Mouse (Mus musculus) cerebellum, adult 2 months (tissue): ENCODE measurements around the gene Kdm5b. TPM values are rescaled to one million over a fixed set of nuclear protein-coding genes. Genes with fewer than 3 reads are reported as not detected.

Experiments
- DNase-seq, 2 experiments: peaks; one replicate each; pipeline ENCODE4 v3.0.0; 2021
- H3K27ac ChIP-seq: fragments of 200-500 bp; 2 replicates; pipeline ENCODE4 v1.5.1; 2012; ENCODE audit warnings: low read length, control low read depth, inconsistent platforms; ENCODE audit not compliant: insufficient read depth
- H3K27me3 ChIP-seq: fragments of 200-500 bp; 2 replicates; pipeline ENCODE4 v1.6.1; 2012; ENCODE audit warnings: inconsistent platforms, mild to moderate bottlenecking, low read length, moderate library complexity; ENCODE audit not compliant: control insufficient read depth, insufficient read depth
- H3K4me1 ChIP-seq: fragments of 200-500 bp; 2 replicates; pipeline ENCODE4 v1.6.1; 2011; ENCODE audit warnings: low read length; ENCODE audit not compliant: control insufficient read depth, insufficient read depth
- H3K4me3 ChIP-seq: fragments of 200-500 bp; replicated peaks from 2 replicates; pipeline ENCODE3; 2011; ENCODE audit warnings: mild to moderate bottlenecking, low read depth, low read length, control low read depth; ENCODE audit not compliant: insufficient read depth
- CTCF ChIP-seq: fragments of 200-500 bp; IDR thresholded peaks from 2 replicates; pipeline ENCODE4 v1.5.1; 2011; ENCODE audit warnings: low read depth, mild to moderate bottlenecking, control low read depth, low read length, moderate library complexity, borderline replicate concordance; ENCODE audit not compliant: insufficient read depth
- POLR2A ChIP-seq: fragments of 200-500 bp; IDR thresholded peaks from 2 replicates; pipeline ENCODE4 v1.6.1; 2011; ENCODE audit warnings: low read length, control low read depth, borderline replicate concordance; ENCODE audit not compliant: insufficient read depth
- WGBS: fragments of 180-500 bp; shearing (Covaris S2); methylation state at CpG from one replicate; pipeline ENCODE4 v1.1.7; 2018; 5-methylcytosine and 5-hydroxymethylcytosine counted together
- polyA plus RNA-seq: library from polyadenylated mRNA; depleted of rRNA; stranded (reverse); fragments of >200 nt; gene quantifications from 2 replicates; pipeline ENCODE4 v1.2.3, GENCODE M21; 2012; rRNA removed

Gene Kdm5b
- polyA plus RNA-seq, 1 experiment = 20.5 TPM

DNA sequence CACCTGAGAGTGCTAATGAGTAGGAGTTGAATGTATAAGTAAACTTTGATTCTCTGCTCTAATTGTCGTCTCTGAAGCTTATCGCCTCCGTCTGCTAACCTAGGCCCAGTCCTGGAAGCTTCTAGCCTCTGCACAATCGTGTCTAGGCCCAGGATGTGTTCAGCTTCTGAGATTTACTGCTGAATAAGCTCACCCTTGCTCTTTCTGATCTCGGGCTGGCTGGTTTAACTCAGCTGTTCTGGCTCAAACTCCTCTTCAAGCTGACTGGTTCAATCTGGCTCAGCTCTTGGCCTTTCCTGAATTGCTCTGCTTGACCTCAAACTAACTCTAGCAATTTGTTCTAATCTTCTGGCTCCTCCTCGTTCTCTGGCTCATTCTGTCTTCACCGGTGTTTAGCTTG, 100.2 kb downstream of the Kdm5b start:
- Histone ChIP-seq H3K27me3 (no peaks in the 10 kb centered on the region), H3K27ac (no peak overlapping the region), H3K4me1 (peaks cover 20% of the 10 kb centered on the region), H3K4me3 (no peak overlapping the region)
- TF ChIP-seq CTCF (no peak), POLR2A (no peak)
- WGBS = 62% methylated on average over 7 of the region's 7 CpGs
- DNase-seq = no peak

DNA sequence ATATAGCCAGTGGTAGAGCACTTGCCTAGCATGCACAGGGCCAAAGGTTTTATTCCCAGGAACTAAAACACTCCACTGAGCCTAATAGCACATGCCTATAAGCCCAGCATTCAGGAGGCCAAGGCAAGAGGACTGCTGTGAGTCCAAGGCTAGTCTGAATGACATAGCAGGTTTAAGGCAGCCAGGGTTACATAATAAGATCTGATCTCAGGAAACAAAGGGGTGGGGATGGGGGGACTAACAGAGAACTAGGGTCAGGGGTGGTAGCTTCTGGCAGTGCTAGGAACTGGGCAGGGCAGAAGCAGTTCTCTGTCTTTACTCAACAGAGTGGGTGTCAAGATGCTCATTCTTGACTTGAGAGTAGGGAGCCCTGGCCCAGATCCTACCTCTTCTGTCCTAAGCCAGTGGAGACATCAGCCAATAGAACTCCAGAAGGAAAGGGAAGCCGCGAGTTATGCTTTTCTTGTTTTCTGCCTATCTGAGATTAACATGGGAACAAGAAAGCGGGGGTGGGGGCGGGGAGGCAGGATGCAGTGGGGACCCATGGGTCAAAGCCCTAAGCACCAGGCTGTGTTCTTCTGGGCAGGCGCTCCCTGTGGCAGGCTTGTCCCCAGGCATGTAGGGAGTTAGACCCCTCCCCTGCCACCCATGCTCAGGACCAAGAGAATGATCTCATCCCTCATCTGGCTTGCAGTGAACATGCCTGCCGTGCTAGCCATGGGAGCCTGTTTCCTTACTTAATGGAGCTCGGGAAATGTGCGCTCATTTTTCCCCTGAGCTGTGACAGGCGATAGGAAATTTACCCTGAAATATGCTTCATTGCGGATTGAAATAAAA, 111.5 kb downstream of the Kdm5b start:
- WGBS = 60% methylated on average over 10 of the region's 10 CpGs
- no peaks in the 10 kb centered on the region for H3K27me3 ChIP-seq
- H3K27ac ChIP-seq = no peak overlapping the region
- no peak for DNase-seq
- no peak for TF ChIP-seq POLR2A
- TF ChIP-seq CTCF = no peak
- H3K4me3 ChIP-seq = no peak overlapping the region
- peaks cover 39% of the 10 kb centered on the region for H3K4me1 ChIP-seq

DNA sequence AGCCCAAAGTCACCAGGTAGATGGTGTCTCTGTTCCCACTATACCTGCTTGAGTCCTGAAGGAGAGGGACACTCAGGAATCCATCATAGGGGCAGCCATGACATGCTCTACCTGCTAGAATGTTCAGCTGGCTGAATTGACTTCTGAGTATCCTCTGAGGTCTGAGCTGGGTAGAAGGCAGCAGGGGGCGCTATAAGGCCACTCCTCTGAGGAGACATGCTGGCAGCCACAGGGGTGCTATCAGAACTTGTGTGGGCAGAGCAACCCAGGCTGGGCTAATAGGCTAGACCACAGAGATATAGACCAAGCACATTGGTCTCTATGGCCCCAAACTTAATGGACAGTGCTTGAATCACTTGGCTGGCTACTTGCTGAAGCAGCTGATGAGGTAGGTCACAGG, 114.3 kb downstream of the Kdm5b start:
- peak; percentile 61; the same call in 1 of the 2 replicates for TF ChIP-seq CTCF
- no peak for TF ChIP-seq POLR2A
- Histone ChIP-seq H3K27ac (no peak overlapping the region), H3K4me1 (peaks cover 36% of the 10 kb centered on the region), H3K27me3 (no peaks in the 10 kb centered on the region), H3K4me3 (no peak overlapping the region)
- peak; percentile 55 to 71 for DNase-seq
- 18% methylated on average over 1 of the region's 1 CpGs for WGBS

DNA sequence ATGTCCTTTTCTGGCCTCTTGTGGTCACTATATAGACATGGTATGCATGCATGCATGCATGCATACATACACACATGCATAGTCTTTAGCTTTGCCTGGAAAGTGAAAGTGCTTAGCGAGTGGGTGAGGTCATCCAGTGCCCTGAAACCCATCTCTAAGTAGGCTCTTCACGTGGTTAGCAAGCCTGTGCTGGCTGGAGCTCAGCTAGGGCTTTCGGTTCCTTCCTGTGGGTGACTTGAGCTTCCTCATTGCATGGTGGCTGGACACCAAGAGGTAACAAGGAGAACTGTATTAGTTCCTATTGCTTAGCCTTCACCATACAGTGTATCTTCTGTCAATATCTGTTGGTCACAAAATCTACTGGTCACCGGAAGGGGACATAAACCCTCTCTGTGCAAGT, 119.5 kb downstream of the Kdm5b start:
- no peak for DNase-seq
- H3K4me1 ChIP-seq = peaks cover 22% of the 10 kb centered on the region
- TF ChIP-seq POLR2A (no peak), CTCF (no peak)
- WGBS = 64% methylated on average over 4 of the region's 4 CpGs
- H3K27me3 ChIP-seq = no peaks in the 10 kb centered on the region
- no peak overlapping the region for H3K4me3 ChIP-seq
- no peak overlapping the region for H3K27ac ChIP-seq

DNA sequence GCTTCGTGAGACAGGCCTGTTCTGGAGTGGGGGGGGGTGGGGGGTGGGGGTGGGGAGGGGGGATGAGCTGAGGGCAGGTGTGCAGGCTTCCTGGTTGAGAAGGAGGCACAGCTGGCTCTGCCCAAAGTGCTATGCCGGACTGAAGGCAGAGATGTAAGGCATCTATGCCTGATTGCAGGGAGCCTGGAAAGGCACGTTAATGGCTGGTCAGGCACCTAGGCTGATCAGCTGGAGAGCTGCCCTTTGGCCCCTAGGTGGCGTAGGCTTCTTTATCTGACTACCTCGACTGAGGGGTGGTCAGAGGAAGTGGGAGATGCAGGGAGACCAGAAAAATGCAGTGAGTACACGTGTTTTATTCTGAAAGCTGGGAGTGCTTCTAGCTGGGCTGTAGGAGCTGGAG, 120.6 kb downstream of the Kdm5b start:
- H3K27me3 ChIP-seq = no peaks in the 10 kb centered on the region
- no peak for DNase-seq
- 34% methylated on average over 6 of the region's 6 CpGs for WGBS
- TF ChIP-seq POLR2A (no peak), CTCF (peak; percentile 39; the same call in 1 of the 2 replicates)
- peaks cover 19% of the 10 kb centered on the region for H3K4me1 ChIP-seq
- H3K27ac ChIP-seq = 0 out of 2 replicates have a peak overlapping the region, but pooled peaks have one; percentile 5
- H3K4me3 ChIP-seq = no peak overlapping the region

DNA sequence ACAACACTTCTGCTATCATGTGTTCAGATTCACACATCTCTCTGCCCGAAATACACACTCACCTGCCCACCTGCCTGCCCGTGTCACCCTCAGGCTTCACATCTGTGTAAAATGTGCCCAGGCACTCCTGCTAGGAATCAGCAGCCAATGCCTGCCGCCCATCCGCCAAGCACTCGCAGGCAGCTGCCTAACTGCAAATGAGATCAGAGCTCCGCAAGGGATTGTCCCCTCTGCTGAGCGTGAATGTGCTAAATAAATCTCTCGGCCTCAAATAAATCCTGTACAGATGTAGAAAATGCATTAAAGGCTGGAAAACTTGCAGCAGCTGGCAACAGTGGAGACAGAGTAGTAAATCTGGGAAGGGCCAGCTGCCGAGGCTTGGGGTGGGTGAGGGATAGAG, 122.5 kb downstream of the Kdm5b start:
- 79% methylated on average over 9 of the region's 9 CpGs for WGBS
- no peak for DNase-seq
- Histone ChIP-seq H3K27ac (no peak overlapping the region), H3K27me3 (no peaks in the 10 kb centered on the region), H3K4me1 (peaks cover 17% of the 10 kb centered on the region), H3K4me3 (no peak overlapping the region)
- TF ChIP-seq POLR2A = no peak
- no peak for TF ChIP-seq CTCF

Other genes with a start within 250 kb of the Kdm5b start
- 192 and 220 TPM in 2 replicates for gene Ppfia4, start 227.2 kb upstream of the Kdm5b start, polyA plus RNA-seq
- 66.2 and 68.4 TPM in 2 replicates for gene Tmem183a, start 198.2 kb upstream of the Kdm5b start, polyA plus RNA-seq
- not detected in 2 replicates for gene 4933406M09Rik, start 174.2 kb upstream of the Kdm5b start, polyA plus RNA-seq
- 22.3 and 23.0 TPM in 2 replicates for gene Cyb5r1, start 154.6 kb upstream of the Kdm5b start, polyA plus RNA-seq
- 68.1 and 70.2 TPM in 2 replicates for gene Adipor1, start 144.8 kb upstream of the Kdm5b start, polyA plus RNA-seq
- gene Klhl12, start 104.6 kb upstream of the Kdm5b start, polyA plus RNA-seq = 29.8 and 30.7 TPM in 2 replicates
- 33.5 and 33.9 TPM in 2 replicates for gene Rabif, start 65.5 kb upstream of the Kdm5b start, polyA plus RNA-seq
- 0.13 TPM in 1 of 2 replicates, not detected in the other for gene Mgat4e, start 10.5 kb upstream of the Kdm5b start, polyA plus RNA-seq
- 305 and 318 TPM in 2 replicates for gene Syt2, start 86.5 kb downstream of the Kdm5b start, polyA plus RNA-seq